In genomic region chr6:107734773-107735172, GRCm38 (mm10) we compare ENCODE assay signal across 17 mouse cellular contexts.
"Had no signal": no experiment of that assay in that cellular context is flagged by ENCODE, and none has a peak within 500 bp of the region (broad histone marks: within the 10 kb centered on the region; RNA-seq: fewer than 3 reads in every experiment).

No protein-coding gene starts in this region.

- ATAC-seq: liver, embryonic 12.5 days; liver, postnatal 0 days; lung, postnatal 0 days; midbrain, embryonic 13.5 days; midbrain, embryonic 15.5 days; midbrain, embryonic 16.5 days had no signal

- DNase-seq: left cerebral cortex, postnatal 4 days; liver; liver, embryonic 13.5 days; liver, postnatal 0 days; lung, adult 18-20 months; lung, adult 2 months; lung, embryonic 14.5 days; lung, postnatal 10 days; lung, postnatal 14 days; lung, postnatal 36 days; lung, postnatal 4 days; midbrain, embryonic 14.5 days had no signal
